Mouse (Mus musculus) layer of hippocampus, postnatal 14 days (tissue): ENCODE data around the gene Qsox1. TPM values are rescaled to one million over a fixed set of nuclear protein-coding genes. Genes with fewer than 3 reads are reported as not detected.

ENCODE experiments used
- DNase-seq, 2 experiments: peaks; one replicate each; pipeline ENCODE4 v3.0.0; 2021 to 2022; ENCODE audit warnings: low spot score in 2 of 2, mixed read lengths in 1 of 2
- total RNA-seq, 2 experiments: library from RNA; stranded (reverse); gene quantifications; 2 replicates each; pipeline ENCODE4 v1.2.3; 2021

Qsox1 gene
- total RNA-seq, 2 experiments from 2014 or later: 36.7 to 38.3 TPM

- DNase-seq: no peak
Measured at GRCm38 (mm10) chr1:155801014-155801991, 11.4 kb downstream of the Qsox1 start.

- no peak for DNase-seq
Measured at GRCm38 (mm10) chr1:155798000-155798399, 14.7 kb downstream of the Qsox1 start.

- DNase-seq: no peak
Measured at GRCm38 (mm10) chr1:155797425-155797824, 15.3 kb downstream of the Qsox1 start.

- no peak for DNase-seq
Measured at GRCm38 (mm10) chr1:155796757-155797405, 15.8 kb downstream of the Qsox1 start.

GRCm38 (mm10) chr1:155795791-155796233 is 16.9 kb downstream of the Qsox1 start:
- DNase-seq: no peak

GRCm38 (mm10) chr1:155794855-155795254 is 17.8 kb downstream of the Qsox1 start:
- DNase-seq: no peak

GRCm38 (mm10) chr1:155791919-155792318 is 20.8 kb downstream of the Qsox1 start:
- no peak for DNase-seq

GRCm38 (mm10) chr1:155790111-155790974 is 22.3 kb downstream of the Qsox1 start:
- peak; percentile 17 to 24 for DNase-seq

- DNase-seq: no peak
Measured at GRCm38 (mm10) chr1:155785886-155786285, 26.8 kb downstream of the Qsox1 start.

GRCm38 (mm10) chr1:155784343-155785205 is 28.1 kb downstream of the Qsox1 start:
- DNase-seq: peak; percentile 54

- no peak for DNase-seq
Measured at GRCm38 (mm10) chr1:155782382-155782781, 30.3 kb downstream of the Qsox1 start.

- DNase-seq: no peak
Measured at GRCm38 (mm10) chr1:155777641-155778625, 34.8 kb downstream of the Qsox1 start.

GRCm38 (mm10) chr1:155759167-155759566 is 53.5 kb downstream of the Qsox1 start:
- DNase-seq: no peak

GRCm38 (mm10) chr1:155758711-155759110 is 54.0 kb downstream of the Qsox1 start:
- no peak for DNase-seq

GRCm38 (mm10) chr1:155757621-155758020 is 55.1 kb downstream of the Qsox1 start:
- DNase-seq: no peak

GRCm38 (mm10) chr1:155753411-155753810 is 59.3 kb downstream of the Qsox1 start:
- DNase-seq: no peak

GRCm38 (mm10) chr1:155751484-155752255 is 61.0 kb downstream of the Qsox1 start, which contains the start of gene Lhx4:
Lhx4 (minus strand) TSS chr1:155751684.
- DNase-seq: no peak
